Mouse (Mus musculus): ENCODE results near the gene Cbl.

The Cbl gene

GRCm38 (mm10) chr9:44249181-44250146 lies 15.6 kb upstream of the Cbl start:
- in situ Hi-C loops (cut with MboI; ENCODE audit: low pct_unique_long_range_greater_than_20kb in 1 of 2, low sequenced_read_pairs in 2 of 2, unreplicated experiment in 1 of 2), result loop anchor here in 1 of 2 experiments (25.0 kb wide), 1 partner anchor 262 kb away; no protein-coding TSS in a partner anchor

DNA sequence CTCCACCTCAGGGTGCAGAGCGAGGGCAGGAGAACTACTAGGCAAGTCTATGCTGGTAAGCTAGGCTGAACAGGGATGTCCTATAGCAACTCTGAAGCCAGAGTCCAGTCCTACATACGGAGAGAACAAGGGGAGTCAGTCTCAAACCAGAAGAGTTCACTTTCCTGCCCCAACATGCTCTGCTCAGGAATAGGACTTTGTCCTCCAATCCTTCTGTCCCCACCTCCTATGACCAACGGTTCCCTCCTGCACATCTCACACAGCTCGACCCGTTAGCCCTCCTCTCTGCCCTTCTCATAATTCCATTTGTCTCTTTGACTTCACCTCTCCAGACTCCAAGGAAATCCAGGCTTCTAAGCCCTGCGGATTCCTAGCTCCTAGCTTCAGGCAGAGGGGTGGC lies 14.1 kb upstream of the Cbl start:
- in situ Hi-C loops (cut with MboI; ENCODE audit: low pct_unique_long_range_greater_than_20kb in 1 of 2, low sequenced_read_pairs in 2 of 2, unreplicated experiment in 1 of 2), result no loop called here

DNA sequence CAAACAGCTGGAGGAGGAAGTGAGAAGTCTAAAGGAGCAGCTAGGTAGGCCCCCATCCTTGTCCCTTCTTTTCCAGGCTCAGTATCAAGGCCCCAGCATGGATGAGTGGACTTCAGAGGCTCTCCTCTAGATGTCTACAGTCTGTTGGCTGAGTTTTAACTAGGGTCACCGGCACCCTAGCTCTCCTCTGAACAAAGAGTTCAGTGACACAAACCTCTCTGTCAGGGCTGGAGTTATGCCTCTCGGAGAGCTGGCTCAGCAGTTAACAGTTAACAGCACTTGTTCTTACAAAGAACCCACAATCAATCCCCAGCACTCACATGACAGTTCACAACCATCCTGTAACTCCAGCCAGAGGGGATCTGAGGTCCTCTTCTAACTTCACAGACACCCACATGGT lies 9.8 kb upstream of the Cbl start:
- in situ Hi-C loops (cut with MboI; ENCODE audit: low pct_unique_long_range_greater_than_20kb in 1 of 2, low sequenced_read_pairs in 2 of 2, unreplicated experiment in 1 of 2), result no loop called here

GRCm38 (mm10) chr9:44241418-44241817 lies 7.6 kb upstream of the Cbl start:
- in situ Hi-C loops (cut with MboI; ENCODE audit: low pct_unique_long_range_greater_than_20kb in 1 of 2, low sequenced_read_pairs in 2 of 2, unreplicated experiment in 1 of 2), result no loop called here

- in situ Hi-C loops (cut with MboI; ENCODE audit: low pct_unique_long_range_greater_than_20kb in 1 of 2, low sequenced_read_pairs in 2 of 2, unreplicated experiment in 1 of 2), result no loop called here
Observed at GRCm38 (mm10) chr9:44240911-44241310, 7.1 kb upstream of the Cbl start.

DNA sequence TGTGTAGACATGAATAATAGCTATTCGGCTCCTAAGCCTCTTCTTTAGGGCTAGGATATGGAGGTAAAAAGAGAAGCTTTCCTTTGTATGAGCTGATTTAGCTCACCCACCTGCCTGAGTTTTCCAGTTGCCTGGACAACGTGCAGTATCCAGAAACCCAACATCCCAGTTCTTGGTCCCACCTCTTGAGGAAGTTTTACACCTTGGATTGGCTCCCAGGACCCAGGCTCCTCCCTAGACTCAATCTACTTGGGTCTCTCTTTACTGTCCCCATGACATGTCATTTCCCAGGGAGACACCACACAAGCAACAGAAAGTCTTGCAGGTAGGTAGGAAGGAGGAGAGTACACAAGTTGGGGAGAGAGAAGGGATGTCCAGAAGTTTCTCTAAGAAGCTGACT lies 6.5 kb upstream of the Cbl start, which contains the start of gene Ccdc153:
Ccdc153 (plus strand) TSS at position 278 of the 400 bp plus-strand sequence.
- in situ Hi-C loops (cut with MboI; ENCODE audit: low pct_unique_long_range_greater_than_20kb in 1 of 2, low sequenced_read_pairs in 2 of 2, unreplicated experiment in 1 of 2), result no loop called here

- in situ Hi-C loops (cut with MboI; ENCODE audit: low pct_unique_long_range_greater_than_20kb in 1 of 2, low sequenced_read_pairs in 2 of 2, unreplicated experiment in 1 of 2), result no loop called here
Observed at GRCm38 (mm10) chr9:44239447-44239846, 5.6 kb upstream of the Cbl start.

DNA sequence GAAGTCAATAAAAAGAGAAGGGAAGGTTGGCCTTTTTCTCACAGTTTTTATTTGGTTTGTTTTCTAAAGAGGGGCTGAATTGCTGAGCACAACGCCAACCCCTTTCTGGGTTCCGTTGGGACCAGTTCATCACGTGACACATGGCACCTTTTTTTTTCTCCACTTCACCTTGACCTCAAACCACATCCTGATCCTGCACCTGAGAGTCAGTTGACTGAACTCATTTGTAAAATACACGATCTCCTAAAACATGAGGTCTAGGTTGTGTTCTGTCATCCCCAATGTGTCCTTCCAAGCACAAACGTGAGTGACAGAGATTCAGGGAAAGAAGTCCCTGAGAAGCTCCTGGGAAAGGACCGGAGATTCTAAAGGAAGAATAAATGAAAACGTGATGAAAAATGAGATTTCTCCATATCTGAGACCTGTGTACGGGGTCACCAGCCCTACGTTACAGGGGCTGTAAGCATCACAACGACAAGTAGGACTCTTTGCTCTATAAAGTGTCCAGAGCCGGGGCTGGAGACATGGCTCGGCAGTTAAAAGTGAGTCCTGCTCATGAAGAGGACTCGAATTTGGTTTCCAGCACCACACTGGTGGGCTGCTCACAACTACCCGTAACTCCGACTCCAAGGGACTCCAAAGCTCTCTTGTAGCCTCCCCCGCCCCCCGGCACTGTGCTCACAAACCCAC lies 4.8 kb upstream of the Cbl start:
- in situ Hi-C loops (cut with MboI; ENCODE audit: low pct_unique_long_range_greater_than_20kb in 1 of 2, low sequenced_read_pairs in 2 of 2, unreplicated experiment in 1 of 2), result no loop called here

GRCm38 (mm10) chr9:44237128-44237527 lies 3.3 kb upstream of the Cbl start:
- in situ Hi-C loops (cut with MboI; ENCODE audit: low pct_unique_long_range_greater_than_20kb in 1 of 2, low sequenced_read_pairs in 2 of 2, unreplicated experiment in 1 of 2), result no loop called here

DNA sequence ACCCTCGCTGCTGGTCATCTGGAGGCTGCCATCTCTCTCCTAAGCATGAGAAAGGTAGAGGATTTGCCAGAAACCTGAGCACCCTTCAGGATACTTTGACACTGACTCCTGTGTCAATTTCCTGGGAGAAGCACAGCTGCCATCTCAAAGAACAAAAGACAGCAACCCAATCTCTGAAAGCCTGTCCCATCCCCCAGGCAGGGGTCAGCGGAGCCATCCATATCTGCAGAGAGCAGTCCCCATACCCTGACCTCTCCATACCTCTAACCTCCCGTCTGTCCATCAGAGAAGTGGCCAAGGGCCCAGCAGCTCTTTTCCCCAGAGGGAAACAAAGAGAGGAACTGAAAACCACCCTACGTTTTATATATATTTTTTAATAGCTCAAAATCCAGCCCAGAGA lies 2.8 kb upstream of the Cbl start:
- in situ Hi-C loops (cut with MboI; ENCODE audit: low pct_unique_long_range_greater_than_20kb in 1 of 2, low sequenced_read_pairs in 2 of 2, unreplicated experiment in 1 of 2), result no loop called here

GRCm38 (mm10) chr9:44234479-44235427 lies 904 bp upstream of the Cbl start:
- in situ Hi-C loops (cut with MboI; ENCODE audit: low pct_unique_long_range_greater_than_20kb in 1 of 2, low sequenced_read_pairs in 2 of 2, unreplicated experiment in 1 of 2), result no loop called here

- in situ Hi-C loops (cut with MboI; ENCODE audit: low pct_unique_long_range_greater_than_20kb in 1 of 2, low sequenced_read_pairs in 2 of 2, unreplicated experiment in 1 of 2), result no loop called here
Observed at GRCm38 (mm10) chr9:44233021-44233801, 638 bp downstream of the Cbl start.

- in situ Hi-C loops (cut with MboI; ENCODE audit: low pct_unique_long_range_greater_than_20kb in 1 of 2, low sequenced_read_pairs in 2 of 2, unreplicated experiment in 1 of 2), result no loop called here
Observed at GRCm38 (mm10) chr9:44231609-44232008, 2.2 kb downstream of the Cbl start.

- in situ Hi-C loops (cut with MboI; ENCODE audit: low pct_unique_long_range_greater_than_20kb in 1 of 2, low sequenced_read_pairs in 2 of 2, unreplicated experiment in 1 of 2), result no loop called here
Observed at GRCm38 (mm10) chr9:44225993-44226392, 7.9 kb downstream of the Cbl start.

GRCm38 (mm10) chr9:44213538-44213937 lies 20.3 kb downstream of the Cbl start:
- in situ Hi-C loops (cut with MboI; ENCODE audit: low pct_unique_long_range_greater_than_20kb in 1 of 2, low sequenced_read_pairs in 2 of 2, unreplicated experiment in 1 of 2), result no loop called here

DNA sequence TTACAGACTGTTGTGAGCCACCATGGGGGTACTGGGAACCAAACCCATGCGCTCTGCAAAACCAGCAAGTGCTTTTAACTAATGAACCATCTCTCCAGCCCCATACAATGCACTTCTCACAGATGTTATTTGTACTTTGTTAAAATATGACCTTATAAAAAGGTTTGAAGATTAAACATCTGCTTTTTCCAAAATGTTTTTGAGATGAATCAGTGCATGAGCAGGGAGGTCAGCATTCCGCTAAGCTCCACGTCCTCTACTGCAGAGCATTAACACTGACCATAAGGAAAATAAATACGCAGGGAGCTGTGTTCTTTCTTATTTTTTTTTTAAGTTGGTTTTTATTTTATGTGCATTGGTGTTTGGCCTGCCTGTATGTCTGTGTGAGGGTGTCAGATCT lies 21.4 kb downstream of the Cbl start:
- in situ Hi-C loops (cut with MboI; ENCODE audit: low pct_unique_long_range_greater_than_20kb in 1 of 2, low sequenced_read_pairs in 2 of 2, unreplicated experiment in 1 of 2), result no loop called here

- in situ Hi-C loops (cut with MboI; ENCODE audit: low pct_unique_long_range_greater_than_20kb in 1 of 2, low sequenced_read_pairs in 2 of 2, unreplicated experiment in 1 of 2), result no loop called here
Observed at GRCm38 (mm10) chr9:44209416-44209815, 24.4 kb downstream of the Cbl start.

- in situ Hi-C loops (cut with MboI; ENCODE audit: low pct_unique_long_range_greater_than_20kb in 1 of 2, low sequenced_read_pairs in 2 of 2, unreplicated experiment in 1 of 2), result no loop called here
Observed at GRCm38 (mm10) chr9:44207840-44208239, 26.0 kb downstream of the Cbl start.
